Mouse (Mus musculus): Measurements from ENCODE around the gene Gad1.
"Not testable (repeated sequence)": the region's sequence is repeated elsewhere in the genome, so short reads cannot be mapped to it uniquely, and the experiment has no call there.

The Gad1 gene

DNA sequence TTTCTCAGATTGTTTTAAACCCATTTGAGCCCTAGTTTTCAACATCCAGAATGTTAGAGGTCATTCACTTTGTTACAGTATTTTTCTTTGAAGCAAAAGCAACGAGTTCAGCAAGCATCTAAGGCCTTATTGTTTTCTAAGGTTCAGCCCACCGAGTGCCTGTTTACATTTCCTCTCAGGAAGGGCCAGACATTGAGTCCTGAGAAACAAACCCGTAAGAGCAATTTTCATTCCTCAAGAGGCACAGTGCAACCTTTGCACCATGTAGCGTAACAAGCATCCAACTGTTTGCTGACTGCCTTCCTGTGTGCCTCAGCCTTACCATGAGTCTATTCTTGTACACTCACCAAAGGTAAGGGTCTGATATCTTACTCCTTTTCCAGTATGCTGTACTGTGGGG lies at the start of gene Gad1:
Gad1 (plus strand) TSS at position 301 of the 400 bp plus-strand sequence.
- DNase-seq (ENCODE audit: low read depth, low spot score): no peak

DNA sequence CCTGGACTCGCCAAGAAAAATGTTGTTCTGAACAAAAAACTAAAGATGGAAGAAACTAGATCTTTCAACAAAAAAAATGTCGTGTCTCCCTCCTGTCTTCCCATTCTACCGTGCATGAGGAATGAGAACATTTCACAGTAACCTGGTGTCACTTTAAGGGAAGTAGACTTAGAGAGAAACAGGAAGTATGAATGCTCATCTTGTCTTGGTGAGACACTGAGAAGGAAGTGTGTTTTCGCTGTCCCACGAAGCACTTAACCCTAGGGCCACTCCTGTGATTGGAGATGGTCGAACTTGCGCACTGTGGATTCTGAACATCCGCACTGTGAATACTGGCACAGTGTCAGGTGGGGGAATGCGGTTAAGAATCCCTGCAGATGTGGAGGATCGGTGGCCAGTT lies 49.4 kb upstream of the Gad1 start:
- DNase-seq (ENCODE audit: low read depth, low spot score): no peak

DNA sequence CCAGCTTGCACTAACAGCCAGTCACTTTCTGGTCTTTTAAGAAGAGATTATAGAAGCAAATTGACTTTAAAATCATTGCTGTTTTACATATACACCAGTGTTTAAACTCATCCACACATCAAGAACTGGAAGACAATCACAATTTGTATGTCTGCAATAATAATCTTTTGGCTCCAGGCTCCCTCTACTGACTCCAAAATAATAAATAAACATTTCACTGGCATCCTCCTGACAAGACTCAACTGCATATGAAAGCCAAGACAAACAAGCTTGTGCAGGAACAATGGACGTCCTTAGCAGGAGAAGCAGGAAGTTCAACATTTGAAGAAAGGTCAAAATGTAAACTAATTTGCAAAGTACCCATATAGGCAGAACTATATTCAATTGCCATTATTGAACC lies 47.6 kb upstream of the Gad1 start:
- DNase-seq (ENCODE audit: low read depth, low spot score): no peak

DNA sequence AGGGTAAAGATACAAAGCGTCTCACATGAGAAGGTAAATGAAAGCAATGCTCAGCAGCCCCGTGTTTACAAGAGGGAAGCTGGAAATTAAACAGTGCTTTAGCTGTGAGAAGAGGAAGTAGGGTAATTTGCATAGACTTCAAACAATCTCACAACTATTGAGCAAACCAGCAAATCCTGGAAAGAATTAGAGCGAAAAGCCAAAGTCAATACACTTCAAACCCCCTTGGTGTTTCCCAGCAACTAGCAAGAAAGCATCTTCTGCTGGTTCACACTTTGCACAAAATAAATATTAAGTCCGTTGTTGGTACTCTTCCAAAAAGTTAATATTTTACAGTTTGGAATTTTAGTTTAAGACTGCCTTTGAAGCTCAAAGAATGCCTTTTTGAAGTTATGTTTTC lies 47.0 kb upstream of the Gad1 start:
- DNase-seq (ENCODE audit: low read depth, low spot score): no peak

DNA sequence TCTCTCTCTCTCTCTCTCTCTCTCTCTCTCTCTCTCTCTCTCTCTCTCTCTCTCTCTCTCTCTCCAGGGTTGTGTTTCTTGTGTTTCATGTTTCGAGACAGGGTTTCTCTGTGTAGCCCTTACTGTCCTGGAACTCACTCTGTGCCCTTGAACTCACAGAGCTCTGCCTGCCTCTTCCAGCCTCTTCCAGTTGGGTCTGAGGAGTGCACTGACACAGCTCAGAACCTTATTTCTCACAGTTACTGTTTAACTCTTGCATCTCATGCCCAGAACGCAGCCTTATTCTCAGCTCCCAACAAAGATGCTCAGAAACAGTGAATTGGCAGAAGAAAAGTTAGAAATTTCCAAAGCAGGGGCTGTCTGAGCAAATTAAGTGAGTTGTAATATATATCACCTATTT lies 46.5 kb upstream of the Gad1 start:
- no peak for DNase-seq (ENCODE audit: low read depth, low spot score)

DNA sequence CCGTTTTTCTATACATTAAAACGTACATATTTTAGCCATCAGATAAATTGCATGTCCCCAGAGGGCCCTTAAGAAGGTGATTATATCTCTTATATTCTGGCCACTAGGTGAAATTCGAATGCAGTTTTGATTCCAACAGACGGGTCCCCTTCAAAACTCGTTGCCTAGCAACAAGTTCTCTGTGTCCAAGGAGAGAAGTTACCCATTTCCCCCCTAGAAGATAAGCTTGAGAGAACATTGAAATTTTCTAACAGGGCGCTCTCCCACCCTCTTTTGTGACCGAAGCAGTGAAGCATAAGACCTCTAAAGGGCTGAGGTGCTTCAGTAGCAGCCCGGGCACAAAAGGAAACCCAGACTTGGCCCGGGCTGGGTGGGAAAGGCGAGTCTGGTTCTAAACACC lies 44.4 kb upstream of the Gad1 start, which contains the start of gene Erich2:
Erich2 (plus strand) TSS at position 324 of the 400 bp plus-strand sequence.
- DNase-seq (ENCODE audit: low read depth, low spot score): no peak

DNA sequence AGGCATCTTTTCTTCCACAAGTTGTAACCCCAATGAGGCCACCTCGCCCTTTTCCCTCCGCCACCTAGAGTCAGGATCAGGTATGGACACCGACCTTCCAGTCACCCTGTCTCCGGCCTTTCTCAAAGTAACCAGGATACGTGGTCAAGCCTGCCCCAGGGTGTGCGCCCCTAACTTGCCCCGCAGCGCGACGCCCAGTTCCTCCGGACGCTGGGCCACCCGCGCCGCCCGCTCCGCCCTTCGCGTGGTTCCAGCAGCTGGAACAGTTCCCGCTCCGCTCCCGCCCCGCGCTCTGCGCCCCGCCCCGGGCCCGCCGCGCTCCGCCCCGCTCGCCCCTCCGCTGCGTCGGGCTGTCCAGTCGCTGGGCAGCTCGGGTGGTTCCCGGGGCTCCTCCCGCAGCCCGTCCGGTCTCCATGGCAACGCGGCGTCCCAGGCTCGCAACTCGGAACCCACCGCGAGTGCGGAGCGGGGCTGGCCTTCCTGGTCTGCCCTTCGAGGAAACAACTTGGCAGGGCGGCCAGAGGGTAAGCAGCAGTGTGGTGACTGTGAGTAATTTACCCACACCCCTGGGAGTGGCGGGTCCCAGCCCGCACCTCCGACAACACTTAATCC lies 43.7 kb upstream of the Gad1 start:
- DNase-seq (ENCODE audit: low read depth, low spot score): peak; percentile 57

DNA sequence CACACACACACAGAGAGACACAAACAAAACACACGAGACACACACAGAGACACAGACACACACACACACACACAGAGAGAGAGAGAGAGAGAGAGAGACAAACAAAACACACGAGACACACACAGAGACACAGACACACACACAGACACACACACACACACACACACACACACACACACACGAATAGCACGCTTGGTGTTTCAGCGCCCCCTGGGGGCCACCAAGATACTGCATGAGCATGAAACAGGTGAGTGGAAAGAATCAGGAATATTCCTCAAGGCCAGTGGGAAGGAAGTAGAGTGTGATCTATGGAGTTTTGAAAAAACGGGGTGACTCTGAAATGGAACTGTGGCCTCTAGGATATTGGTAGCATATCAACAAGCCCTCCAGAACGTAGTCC lies 14.6 kb upstream of the Gad1 start:
- not testable (repeated sequence) for DNase-seq (ENCODE audit: low read depth, low spot score)

DNA sequence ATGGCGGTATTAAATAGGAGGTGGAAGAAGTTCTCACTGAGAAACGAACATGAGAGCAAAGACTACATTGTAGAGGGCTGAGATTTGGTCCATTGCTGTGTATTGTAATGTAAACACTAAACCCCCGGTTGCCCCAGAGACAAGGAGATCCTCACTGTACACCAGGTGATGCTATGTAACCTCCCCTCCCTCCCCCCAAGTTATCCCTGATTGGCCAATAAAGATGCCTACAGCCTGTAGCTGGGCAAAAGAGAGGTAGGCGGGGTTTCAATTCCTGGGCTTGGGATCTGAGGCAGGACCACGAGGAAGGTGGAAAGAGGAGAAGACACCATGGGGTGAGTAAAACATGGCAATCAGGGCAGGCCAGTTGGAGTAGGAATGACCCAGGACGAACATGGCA lies 2.2 kb upstream of the Gad1 start:
- no peak for DNase-seq (ENCODE audit: low read depth, low spot score)

DNA sequence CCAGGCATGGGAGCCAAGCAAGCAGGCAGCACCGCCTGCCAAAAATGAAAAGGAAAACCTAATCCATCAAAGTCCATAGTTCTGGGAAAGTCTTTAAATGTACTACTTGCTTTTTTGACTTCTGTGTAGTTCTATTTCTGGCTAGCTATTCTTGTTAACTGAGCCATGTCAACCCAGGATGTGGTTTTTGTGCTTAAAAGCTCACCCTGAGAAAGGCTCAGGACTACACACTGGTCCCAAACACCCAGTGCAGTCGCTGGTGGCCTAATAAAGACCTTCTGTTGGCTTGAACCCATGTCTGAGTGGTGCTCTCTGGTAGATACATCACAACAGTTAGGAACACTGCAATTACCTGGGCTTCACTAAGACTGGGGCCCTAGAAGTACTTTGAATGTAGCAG lies 1.4 kb upstream of the Gad1 start:
- no peak for DNase-seq (ENCODE audit: low read depth, low spot score)

DNA sequence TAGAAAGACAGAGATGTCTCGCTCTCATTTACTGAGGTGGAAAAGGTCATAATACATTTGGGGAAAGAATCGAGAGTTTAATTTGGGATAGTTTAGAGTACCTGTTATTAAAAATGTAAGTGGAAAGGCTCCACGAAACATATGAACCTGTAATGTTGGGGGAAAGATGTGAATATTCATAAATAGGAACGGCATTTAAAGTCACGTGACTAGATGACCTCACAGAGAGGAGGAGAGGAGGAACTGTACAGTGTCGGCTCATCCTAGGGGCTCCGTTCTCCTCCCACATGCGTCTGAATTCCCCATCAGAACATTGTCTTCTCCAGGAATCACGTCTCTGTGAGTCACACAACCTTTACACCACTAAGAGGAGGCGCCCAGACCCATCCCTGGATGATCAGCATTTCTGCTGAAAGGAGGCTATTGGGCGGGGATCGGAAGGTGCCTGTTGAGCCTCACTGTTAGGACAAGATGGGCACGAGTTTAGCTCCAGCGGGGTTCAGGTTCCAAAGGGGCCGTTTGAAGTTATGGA lies 739 bp upstream of the Gad1 start:
- DNase-seq (ENCODE audit: low read depth, low spot score): no peak

DNA sequence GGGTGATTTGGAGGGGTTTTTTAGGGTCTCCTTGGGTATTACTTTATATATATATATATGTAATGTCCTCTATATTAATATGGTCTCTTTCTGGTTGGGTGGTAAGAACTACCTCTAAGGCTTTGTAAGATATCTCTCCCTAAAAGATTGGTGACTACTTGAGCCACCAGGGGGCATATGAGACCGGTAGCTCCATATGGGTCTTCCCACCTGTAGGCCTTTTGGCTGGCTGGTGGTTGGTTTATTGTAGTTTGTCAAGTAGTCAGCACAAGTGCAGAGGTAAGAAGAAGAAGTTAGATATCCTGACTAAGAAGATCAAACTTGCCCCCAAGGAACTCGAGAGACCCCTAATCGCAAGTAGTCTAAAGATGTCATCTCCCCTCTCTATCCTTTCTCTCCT lies 954 bp downstream of the Gad1 start:
- DNase-seq (ENCODE audit: low read depth, low spot score): no peak

DNA sequence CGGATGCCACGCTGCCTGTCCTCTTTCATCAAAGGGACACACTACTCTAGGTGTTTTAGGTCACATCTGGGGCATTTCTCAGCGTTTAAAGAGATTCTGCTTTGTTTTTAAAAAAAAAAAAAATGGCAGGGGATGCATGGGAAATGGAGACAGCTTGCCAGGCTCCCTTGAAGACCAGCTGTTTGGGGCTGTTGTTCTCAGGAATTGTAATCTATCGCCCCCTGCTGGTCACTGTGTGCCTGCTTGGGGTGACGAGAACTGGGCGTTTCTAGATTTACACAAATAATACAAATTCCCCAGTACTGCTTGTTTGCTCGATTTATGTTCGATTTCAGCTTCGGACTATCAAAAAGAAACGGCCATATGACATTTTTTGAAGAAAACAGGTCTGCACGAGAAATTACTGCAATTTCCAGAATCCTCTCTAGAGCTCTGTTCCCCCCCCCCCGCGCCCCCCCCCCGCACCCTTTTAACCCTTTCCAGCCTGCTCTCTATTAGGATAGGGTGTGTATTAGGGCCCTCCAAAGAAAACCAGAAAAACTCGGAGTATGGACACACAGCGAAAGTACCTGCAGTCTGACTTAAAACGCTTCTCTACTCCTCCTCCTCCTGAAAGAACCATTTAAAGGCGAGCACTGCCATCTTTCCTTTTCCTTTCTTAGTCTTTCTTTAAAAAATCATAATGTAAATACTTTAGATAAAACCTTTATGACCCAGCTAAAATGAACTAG lies 5.4 kb downstream of the Gad1 start:
- peak; percentile 87 for DNase-seq (ENCODE audit: low read depth, low spot score)

DNA sequence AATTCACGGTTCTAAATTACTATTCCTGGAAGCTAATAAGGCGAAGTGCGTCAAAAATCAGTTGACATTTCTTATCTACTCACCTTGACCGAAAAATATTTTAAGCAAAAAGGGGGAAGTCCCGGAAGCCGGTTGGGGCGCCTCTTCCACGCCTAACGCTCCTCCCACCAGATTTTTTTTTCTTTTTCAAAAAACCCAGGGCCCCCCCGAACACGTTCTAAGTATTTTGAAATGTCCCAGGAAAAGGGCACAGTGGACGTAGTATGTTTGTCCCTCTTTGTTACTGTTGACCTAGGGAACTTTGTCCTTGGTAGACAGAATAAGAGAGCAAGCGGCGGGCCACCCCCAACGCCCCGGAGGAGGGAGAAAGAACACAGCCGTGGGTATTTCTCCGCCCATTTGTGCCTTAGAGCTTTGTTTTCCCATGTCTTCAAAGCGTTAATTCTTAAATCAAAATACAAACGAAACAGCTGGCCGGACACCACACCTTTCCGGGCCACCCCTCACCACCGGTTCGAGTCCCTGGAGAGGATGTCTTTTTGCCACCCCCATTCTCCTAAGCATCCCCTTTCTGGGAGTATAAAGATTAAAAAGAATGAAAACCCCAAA lies 6.1 kb downstream of the Gad1 start:
- no peak for DNase-seq (ENCODE audit: low read depth, low spot score)

DNA sequence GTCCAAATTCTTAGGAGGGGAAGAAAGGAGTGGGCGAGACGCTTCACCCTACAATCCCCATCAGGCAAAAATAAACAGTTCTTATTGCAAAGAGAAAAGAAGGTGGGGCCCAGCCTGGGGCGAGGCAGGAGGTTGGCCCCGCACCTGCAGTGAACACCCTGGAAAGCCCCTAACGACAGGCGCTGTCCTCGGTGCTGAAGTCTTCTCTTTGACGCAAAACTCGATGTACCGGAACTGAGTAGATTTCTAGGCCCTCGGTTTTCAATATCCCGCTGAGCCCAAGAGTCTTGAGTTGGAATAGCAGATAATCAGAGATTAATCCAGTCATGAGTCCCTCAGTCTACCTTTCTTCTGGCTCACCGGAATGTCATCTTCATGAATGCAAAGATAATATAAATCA lies 6.6 kb downstream of the Gad1 start:
- DNase-seq (ENCODE audit: low read depth, low spot score): peak; percentile 72

DNA sequence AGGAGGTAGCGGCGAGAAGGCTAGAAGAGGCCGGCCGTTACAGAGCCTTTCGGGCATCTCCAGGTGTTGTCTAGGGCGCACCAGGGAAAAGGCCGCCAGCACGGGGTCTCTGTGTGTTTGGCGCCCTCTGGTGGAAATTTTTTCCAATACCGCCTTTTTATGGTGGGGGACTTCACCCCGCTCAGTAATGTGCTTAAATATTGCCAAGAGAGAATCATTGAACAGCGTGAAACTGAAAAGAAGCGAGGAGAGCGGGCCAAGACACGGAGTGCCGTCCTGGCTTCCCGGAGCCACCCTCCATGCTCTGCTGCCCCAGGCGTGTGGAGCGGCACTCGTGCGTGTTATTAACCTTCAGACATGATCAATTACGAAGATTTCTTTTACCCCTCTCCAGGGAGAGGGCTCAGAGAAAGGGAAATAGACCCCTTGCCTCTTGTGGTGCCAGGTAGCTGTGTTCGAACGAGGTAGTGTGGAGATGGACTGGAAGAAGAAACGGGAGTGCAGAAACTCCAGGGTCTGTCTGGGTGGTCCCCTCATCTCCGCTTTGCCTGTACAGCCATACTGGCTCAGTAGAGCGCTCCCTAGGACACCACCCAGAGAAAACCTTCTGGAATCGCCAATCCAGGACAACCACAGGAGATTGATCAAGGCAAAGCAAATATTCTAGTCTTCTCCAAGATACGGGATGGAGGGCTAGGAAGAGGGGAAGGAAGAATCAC lies 8.4 kb downstream of the Gad1 start:
- DNase-seq (ENCODE audit: low read depth, low spot score): no peak

DNA sequence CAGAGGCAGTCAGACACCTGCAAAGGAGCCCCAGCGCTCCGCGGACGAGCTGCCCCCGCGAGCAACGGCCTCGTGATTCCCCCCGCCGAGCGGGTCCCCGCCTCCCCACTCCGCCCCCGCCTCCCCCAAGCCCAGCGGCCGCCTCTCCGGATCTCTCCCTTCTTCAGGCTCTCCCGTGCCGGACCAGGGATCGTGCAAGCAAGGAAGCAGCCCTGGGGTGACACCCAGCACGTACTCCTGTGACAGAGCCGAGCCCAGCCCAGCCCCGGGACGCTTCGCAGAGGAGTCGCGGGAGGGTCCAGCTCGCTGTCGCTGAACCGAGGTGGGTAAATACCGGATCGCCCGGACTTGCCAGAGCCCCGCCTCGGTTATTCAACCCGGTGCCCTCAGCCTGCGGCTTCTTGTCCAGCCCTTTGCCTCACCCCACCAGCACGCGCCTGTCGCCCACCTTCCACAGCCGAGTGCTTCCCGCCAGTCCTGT lies 9.2 kb downstream of the Gad1 start:
- DNase-seq (ENCODE audit: low read depth, low spot score): no peak

DNA sequence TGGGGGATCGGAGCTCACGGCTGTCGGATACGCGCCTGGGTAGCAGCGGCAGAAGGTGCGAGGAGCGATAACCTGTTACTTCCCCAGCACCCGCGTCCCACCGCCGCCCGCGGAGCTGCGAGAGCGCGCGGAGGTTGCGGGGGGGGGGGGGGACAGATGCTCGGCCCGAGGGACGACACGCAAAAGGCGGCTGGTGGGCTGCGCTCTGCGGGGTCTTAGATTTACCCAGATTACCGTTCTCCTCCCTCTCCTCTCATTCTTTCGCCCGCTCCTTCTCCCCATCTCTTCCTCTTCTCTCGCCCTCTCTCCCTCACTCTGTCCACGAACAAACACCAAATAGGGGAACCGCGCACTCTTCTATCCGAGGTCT lies 9.7 kb downstream of the Gad1 start:
- DNase-seq (ENCODE audit: low read depth, low spot score): no peak

DNA sequence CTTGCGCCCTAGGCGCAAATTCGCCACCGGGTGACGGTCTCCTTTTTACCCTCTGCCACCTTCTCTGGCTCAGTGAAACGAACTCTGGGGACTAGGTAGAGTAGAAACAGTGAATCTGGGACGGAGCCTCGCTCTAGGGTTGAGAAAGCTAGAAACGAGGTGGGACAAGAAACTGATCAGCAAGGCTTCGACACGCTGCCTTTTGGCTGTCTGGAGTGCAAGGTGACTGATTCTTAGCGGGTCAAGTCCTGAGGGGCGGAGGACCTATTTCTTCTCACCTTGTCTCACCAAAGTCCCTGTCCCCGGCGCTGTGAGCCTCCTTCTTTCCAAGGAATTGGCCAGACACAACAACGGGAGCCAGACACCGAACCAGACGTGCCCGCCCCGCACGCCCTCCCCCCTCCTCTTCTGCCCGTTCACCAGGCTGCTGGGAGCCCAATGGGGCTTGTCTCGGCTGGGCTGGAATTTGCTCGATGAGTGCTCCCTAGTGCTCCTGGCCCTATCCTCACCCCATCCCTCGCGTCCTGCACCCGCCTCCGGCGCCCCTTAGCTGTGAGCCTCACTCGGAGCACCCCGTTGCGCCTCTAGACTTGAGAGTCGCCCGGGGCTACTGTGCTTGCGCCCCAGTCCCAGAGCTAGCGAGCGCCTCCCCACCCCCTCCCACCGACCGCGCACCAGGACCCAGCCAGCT lies 10.3 kb downstream of the Gad1 start:
- DNase-seq (ENCODE audit: low read depth, low spot score): no peak

DNA sequence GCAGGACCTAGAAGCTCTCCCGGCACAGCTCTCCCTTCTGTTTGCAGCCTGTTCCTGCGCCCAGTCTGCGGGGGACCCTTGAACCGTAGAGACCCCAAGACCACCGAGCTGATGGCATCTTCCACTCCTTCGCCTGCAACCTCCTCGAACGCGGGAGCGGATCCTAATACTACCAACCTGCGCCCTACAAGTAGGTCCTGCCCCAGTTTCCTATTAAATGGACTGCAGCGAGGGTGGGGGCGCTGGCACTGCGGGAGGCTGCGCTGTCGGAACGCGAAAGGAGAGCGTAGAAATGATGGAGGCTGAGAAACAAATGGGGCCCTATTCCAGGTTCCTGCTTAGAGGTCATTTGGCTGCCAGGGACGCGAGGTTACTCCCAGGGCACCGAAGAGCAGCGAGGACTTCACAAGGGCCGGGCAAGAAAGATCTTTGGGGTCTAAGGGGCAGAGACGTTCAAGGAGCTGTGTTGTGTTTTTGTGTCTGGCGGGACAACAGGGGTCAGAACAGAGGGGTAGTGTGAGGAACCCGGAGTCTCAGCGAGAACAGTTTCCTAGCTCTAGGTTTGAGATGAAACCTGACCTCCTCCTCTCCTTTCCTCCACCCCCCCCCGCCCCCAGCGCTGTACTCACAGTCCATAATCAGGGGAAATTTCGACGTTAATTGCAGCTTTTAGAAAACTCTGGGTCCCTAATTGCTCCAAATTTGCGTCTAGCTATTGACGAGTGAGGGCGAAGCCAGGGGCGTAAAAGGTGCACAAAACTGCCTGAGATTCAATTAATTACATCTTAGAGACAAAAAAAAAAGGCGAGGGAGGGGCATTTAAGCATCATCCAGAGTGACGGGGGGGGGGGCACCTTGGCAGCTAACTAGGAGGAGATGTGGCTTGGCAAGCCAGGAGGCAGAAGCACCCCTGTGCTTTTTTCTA lies 11.1 kb downstream of the Gad1 start:
- DNase-seq (ENCODE audit: low read depth, low spot score): no peak
